Mouse (Mus musculus) heart, postnatal 14 days (tissue): Measurements from ENCODE around the gene Zfp64. TPM values are rescaled to one million over a fixed set of nuclear protein-coding genes. Genes with fewer than 3 reads are reported as not detected.

Experiments used
- DNase-seq, 2 experiments: peaks; one replicate each; pipeline ENCODE4 v3.0.0; 2021 to 2022
- intact Hi-C: fragments of 180-260 bp; cut with DNase I; formaldehyde crosslinking; loops from one replicate; pipeline ENCODE4 v1.15.1; 2025
- long read RNA-seq, 2 experiments: library from polyadenylated mRNA; stranded (forward); transcript quantifications; one replicate each; pipeline ENCODE4 v2.0.0; 2021
- total RNA-seq, 2 experiments: library from RNA; stranded (reverse); gene quantifications; 2 replicates each; pipeline ENCODE4 v1.2.3; 2021

The Zfp64 gene
- 1 to 10 TPM; 8.7 to 8.9 TPM for total RNA-seq
- long read RNA-seq, experiment 1, transcript Zfp64-201 (6 exons, 2,438 nt) = major isoform, 19 of 22 reads
- long read RNA-seq, experiment 1, partial matches to known transcripts = 0 of 22 reads
- long read RNA-seq, experiment 1, other reads (novel, unspliced or antisense) = 3 of 22 reads
- long read RNA-seq, experiment 2, transcript Zfp64-201 (6 exons, 2,438 nt) = major isoform, 16 of 26 reads
- long read RNA-seq, experiment 2, partial matches to known transcripts = 2 of 26 reads
- long read RNA-seq, experiment 2, other reads (novel, unspliced or antisense) = 6 of 26 reads

DNA sequence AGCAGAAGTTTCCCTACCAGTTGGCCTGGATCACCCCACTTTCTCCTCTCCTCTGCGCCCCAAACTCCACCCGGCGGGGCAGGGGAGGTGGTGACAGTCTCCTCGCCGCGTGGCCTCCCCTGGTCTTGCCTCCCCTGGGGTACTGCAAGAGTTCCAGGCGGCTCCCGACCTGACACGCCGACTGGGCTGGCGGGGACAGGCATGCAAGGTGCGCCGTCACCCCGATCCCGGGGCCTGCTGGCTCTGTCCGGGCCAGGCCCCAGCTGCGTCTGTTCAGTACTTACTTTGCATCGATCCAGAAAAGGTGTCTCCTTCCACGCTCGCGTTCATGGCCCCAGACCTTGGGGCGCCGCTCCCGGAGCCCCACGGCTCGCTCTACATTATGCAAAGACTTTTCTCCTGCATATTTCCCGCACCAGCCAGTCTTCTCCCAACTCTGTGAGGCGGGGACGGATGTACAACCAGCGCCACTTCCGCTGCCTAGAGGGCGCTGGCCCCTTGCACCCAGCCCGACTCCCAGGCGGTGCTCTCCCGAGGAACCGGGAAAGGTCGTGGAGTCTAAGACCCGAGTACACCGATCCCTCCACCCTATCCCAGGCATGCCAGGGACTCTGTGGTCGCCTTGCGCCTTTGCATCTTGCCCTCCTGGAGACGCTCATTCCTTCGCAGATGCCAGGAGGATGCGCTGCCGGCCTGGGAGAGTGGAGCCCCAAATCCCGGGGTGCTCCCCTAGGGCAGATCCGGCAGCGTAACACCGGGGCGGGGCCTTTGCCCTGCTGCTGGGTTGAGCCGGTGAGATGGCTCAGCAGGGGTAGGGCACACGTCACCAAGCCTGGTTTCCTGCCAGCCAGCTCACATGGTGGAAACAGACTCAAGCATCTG is at the start of gene Zfp64:
Gene Zfp64 (minus strand): TSS at position 753 of the 882 bp plus-strand sequence.
- intact Hi-C loops = no loop called here
- DNase-seq = peak; percentile 82 to 83

GRCm38 (mm10) chr2:168992642-168993420 is 37.4 kb upstream of the Zfp64 start:
- intact Hi-C loops = loop anchor here (5.0 kb wide), 2 partner anchors 114 to 1109 kb away; no protein-coding TSS in a partner anchor
- peak in 1 of 2 experiments; percentile 37 for DNase-seq

DNA sequence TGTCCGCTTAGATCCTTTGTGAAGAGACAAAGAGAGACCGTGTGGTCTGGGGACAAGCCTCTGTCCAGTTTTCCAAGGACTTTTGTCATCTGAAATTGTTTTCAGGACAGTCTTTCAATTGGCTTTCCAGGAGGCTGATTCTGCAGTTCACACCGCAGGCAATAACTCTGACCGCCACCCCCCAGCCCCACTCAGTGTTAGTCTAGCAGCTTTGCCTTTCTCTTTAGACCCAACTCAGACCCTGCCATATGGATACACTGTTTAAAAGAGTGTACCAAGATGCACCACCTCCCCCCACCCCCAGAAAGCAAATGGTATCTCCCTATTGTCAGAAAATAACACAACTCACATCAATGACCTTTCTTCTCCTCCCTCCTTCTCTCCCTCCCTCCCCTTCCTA is 35.6 kb upstream of the Zfp64 start:
- intact Hi-C loops = loop anchor here (5.0 kb wide), 2 partner anchors 116 to 1111 kb away; no protein-coding TSS in a partner anchor
- no peak for DNase-seq

DNA sequence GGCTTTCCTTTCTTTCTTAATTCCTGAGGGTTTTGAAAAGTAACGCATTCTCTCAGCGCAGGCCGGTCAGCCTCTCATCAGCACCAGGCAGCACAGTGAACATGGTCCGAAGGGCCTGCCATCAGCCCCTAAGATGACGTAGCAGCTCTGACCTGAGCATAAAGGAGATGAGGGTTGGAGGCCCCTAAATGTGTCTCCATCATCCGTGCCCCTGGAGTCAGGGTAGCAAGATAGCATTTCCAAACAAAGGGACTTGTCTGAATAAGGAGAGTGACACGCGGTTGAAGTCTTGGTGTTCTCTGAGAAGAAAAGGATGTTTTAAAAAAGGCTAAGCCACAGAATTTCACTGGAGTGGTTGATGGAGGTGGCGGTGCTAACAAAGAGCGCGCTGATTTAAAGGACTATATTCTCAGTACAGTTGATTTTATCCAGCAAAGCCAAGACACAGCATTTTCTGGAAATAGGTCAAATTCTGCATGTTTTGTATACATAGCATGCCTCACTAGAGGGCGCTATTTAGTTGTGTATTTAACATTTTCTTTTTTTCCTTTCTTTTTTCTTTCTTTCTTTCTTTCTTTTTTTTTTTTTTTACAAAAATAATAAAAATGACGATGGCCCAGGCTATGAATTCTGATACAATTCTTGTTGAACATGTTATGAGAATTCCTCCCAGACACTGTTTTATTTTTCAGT is 34.8 kb upstream of the Zfp64 start:
- DNase-seq = peak in 1 of 2 experiments; percentile 18
- intact Hi-C loops = loop anchor here (5.0 kb wide), 2 partner anchors 117 to 1112 kb away; no protein-coding TSS in a partner anchor

GRCm38 (mm10) chr2:168988056-168988455 is 32.7 kb upstream of the Zfp64 start:
- no peak for DNase-seq
- intact Hi-C loops = no loop called here

DNA sequence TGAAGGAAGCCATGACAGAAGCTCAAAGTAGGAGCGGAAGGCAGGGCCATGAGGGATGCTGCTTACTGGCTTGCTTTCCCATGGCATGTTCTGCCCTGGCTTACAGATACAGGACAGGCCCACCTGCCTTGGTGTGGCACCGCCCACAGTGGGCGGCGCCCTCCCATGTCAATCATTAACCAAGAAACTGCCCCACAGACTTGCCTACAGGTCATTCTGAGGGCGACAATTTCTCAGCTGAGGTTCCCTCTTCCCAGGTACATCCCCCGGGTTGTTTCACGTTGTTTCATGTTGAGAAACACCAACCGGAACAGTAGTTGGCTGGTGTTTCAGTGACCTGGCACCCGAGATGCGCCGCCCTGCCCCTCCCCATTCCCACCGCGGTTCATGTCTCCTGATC is 32.0 kb upstream of the Zfp64 start:
- no peak for DNase-seq
- intact Hi-C loops = no loop called here

DNA sequence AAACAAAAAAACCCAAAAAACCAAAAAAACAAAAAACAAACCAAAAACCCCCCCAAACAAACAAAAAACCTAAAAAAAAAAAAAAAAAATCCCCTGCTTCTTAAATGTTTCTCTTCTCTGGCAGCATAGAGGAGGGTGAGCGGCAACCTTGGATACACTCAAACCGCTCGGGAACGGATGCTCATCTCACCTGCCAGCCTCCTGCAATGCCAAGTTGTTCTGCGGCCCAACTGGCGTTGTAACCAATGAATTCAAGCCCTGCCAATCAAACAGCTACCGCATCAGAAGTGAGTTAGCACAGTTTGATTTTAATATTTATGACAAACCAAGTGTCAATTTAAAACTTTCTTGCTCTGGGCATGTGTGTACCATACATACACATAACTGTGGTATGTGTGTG is 26.6 kb upstream of the Zfp64 start:
- DNase-seq = no peak

GRCm38 (mm10) chr2:168981448-168981847 is 26.1 kb upstream of the Zfp64 start:
- no peak for DNase-seq
- intact Hi-C loops = no loop called here

More for the DNA sequence above, 26.6 kb upstream of the Zfp64 start:
- intact Hi-C loops = no loop called here

DNA sequence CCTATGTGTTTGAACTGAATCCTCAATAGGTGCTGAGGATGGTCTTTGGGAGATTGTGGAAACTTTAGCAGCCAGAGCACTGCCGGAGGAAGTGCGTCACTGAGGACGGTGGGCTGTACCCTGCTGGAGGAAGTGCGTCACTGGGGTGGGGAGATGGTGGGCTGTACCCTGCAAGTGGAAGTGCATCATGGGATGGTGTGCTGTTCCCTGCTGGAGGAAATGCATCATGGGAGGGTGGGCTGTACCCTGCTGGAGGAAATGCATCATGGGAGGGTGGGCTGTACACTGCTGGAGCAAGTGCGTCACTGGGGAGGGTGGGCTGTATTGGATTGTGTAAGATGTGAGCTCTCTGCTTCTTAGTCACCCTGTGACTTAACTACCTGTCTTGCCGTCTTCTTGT is 25.5 kb upstream of the Zfp64 start:
- peak; percentile 16 to 32 for DNase-seq
- intact Hi-C loops = no loop called here

- intact Hi-C loops = no loop called here
- peak in 1 of 2 experiments; percentile 25 for DNase-seq
Measured at GRCm38 (mm10) chr2:168979742-168980141, 24.4 kb upstream of the Zfp64 start.

GRCm38 (mm10) chr2:168978031-168978430 is 22.6 kb upstream of the Zfp64 start:
- no peak for DNase-seq
- intact Hi-C loops = no loop called here

- intact Hi-C loops = no loop called here
- no peak for DNase-seq
Measured at GRCm38 (mm10) chr2:168970131-168970530, 14.7 kb upstream of the Zfp64 start.

- no peak for DNase-seq
- intact Hi-C loops = no loop called here
Measured at GRCm38 (mm10) chr2:168968136-168968925, 12.9 kb upstream of the Zfp64 start.

DNA sequence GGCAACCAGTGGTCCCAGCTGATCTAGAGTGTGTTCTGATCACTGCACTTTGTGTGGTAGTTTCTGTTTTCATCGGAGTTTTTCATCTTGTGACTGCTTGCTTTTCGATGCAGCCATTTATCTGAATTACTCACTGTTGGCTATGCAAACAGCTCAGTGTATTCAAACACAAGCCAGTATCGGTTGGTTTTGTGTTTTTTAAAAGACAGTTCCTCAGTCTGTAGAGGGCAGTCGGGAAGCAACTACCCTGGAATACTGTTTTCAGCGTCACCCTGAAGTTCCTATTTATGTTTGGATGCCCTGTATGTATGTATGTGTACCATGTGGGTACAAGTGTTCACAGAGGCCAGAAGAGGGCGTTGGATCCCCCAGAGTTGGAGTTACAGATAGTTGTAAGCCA is 11.1 kb upstream of the Zfp64 start:
- intact Hi-C loops = no loop called here
- DNase-seq = no peak

- intact Hi-C loops = no loop called here
- DNase-seq = no peak
Measured at GRCm38 (mm10) chr2:168964849-168965248, 9.5 kb upstream of the Zfp64 start.

GRCm38 (mm10) chr2:168961729-168962666 is 6.6 kb upstream of the Zfp64 start:
- DNase-seq = no peak
- intact Hi-C loops = no loop called here

GRCm38 (mm10) chr2:168960814-168961213 is 5.4 kb upstream of the Zfp64 start:
- DNase-seq = no peak
- intact Hi-C loops = no loop called here

GRCm38 (mm10) chr2:168959339-168959885 is 4.0 kb upstream of the Zfp64 start:
- DNase-seq = no peak
- intact Hi-C loops = no loop called here
